Mouse (Mus musculus): ENCODE data around the gene Otulin.

GRCm38 (mm10) chr15:27673151-27673550 is 42.7 kb upstream of the Otulin start:
- TF ChIP-seq POLR2A (IDR thresholded peaks at IDR 0.05; ENCODE audit: insufficient read length, low read depth) (no peak), TCF12 (IDR thresholded peaks at IDR 0.05; ENCODE audit: insufficient read depth, poor library complexity, severe bottlenecking) (no peak), MAX (IDR thresholded peaks at IDR 0.05; ENCODE audit: low read depth) (no peak), REST (IDR thresholded peaks at IDR 0.05; ENCODE audit: insufficient read depth, insufficient read length) (no peak), USF1 (IDR thresholded peaks at IDR 0.05; ENCODE audit: low read depth) (no peak), MYOG (IDR thresholded peaks at IDR 0.05; ENCODE audit: control insufficient read depth in 1 of 3, insufficient read depth in 1 of 3, insufficient read length in 2 of 3, low read depth in 2 of 3) (no peak), POLR2AphosphoS2 (IDR thresholded peaks at IDR 0.05; ENCODE audit: insufficient read length, low read depth) (no peak), CEBPB (IDR thresholded peaks at IDR 0.05; ENCODE audit: insufficient read depth, poor library complexity, severe bottlenecking) (no peak), MYOD1 (IDR thresholded peaks at IDR 0.05; ENCODE audit: control insufficient read depth in 1 of 3, insufficient read length in 2 of 3, low read depth in 2 of 3) (no peak), E2F4 (IDR thresholded peaks at IDR 0.05; ENCODE audit: insufficient read depth) (no peak)

Data from myocyte (in vitro differentiated cells).